Mouse (Mus musculus) brain, embryonic 14.5 days (tissue): ENCODE measurements around the gene Card9.

Experiments used
- CTCF ChIP-seq: fragments of 200-500 bp; IDR thresholded peaks from 2 replicates; pipeline ENCODE4 v1.5.1; 2012; ENCODE audit warnings: inconsistent platforms, mild to moderate bottlenecking, moderate library complexity, borderline replicate concordance; ENCODE audit not compliant: insufficient read depth, insufficient read length; ENCODE audit errors: extremely low read depth
- POLR2A ChIP-seq: fragments of 200-500 bp; IDR thresholded peaks from 2 replicates; pipeline ENCODE4 v1.6.1; 2012; ENCODE audit warnings: mild to moderate bottlenecking, inconsistent platforms, borderline replicate concordance; ENCODE audit not compliant: poor library complexity, insufficient read depth, insufficient read length, severe bottlenecking; ENCODE audit errors: extremely low read depth

DNA sequence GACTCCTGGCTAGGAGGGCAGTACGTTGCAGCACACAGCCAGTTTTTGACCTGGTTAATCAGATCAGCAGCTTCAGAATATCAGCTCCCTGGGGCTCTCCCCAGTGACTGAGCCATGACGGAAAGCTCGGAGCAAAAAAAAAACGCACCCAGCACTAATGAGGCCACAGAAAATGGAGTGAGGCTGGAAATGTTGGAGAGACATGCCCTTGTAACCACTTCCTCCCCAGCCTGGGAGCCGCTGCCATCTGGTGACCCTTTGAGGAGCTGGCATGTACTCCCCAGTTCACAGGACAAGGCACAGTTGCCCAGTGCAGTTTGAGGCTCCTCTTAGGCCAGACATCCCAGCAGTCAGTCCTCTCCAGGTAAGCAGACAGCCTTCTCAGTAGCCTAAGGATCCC is 49.4 kb upstream of the Card9 start:
- TF ChIP-seq CTCF (no peak), POLR2A (no peak)
